Mouse (Mus musculus): ENCODE measurements around the gene Synj2. TPM values are rescaled to one million over a fixed set of nuclear protein-coding genes. Genes with fewer than 3 reads are reported as not detected.

Synj2 gene
- polyA plus RNA-seq, 1 experiment from 2014 or later: 2.4 TPM

- H3K4me2 ChIP-seq (ENCODE audit: low read length): no peak overlapping the region
- WGBS: 79% methylated on average over 4 of the region's 4 CpGs
- TF ChIP-seq CTCF (IDR thresholded peaks at IDR 0.05; ENCODE audit: low read depth): no peak
- no peaks in the 10 kb centered on the region for H3K27me3 ChIP-seq (ENCODE audit: insufficient read depth, low read length)
- peaks cover 27% of the 10 kb centered on the region for H3K36me3 ChIP-seq (ENCODE audit: insufficient read depth, low read length)
- no peak for DNase-seq (ENCODE audit: low spot score)
- no peaks in the 10 kb centered on the region for H3K4me1 ChIP-seq (replicated peaks; ENCODE audit: insufficient read depth, low read length)
- H3K9me3 ChIP-seq (replicated peaks; ENCODE audit: low read length): no peaks in the 10 kb centered on the region
- no peak overlapping the region for H3K9ac ChIP-seq (ENCODE audit: low read depth, low read length)
- H3K27ac ChIP-seq: no peak overlapping the region
- no peak overlapping the region for H3K4me3 ChIP-seq (replicated peaks; ENCODE audit: low read depth, low read length)
- ATAC-seq (replicated peaks; ENCODE audit: low FRiP score, low read depth): no peak
Observed at GRCm38 (mm10) chr17:5912797-5913196, 28.3 kb upstream of the Synj2 start.

- H3K27me3 ChIP-seq (ENCODE audit: insufficient read depth, low read length): no peaks in the 10 kb centered on the region
- WGBS: 57% methylated on average over 5 of the region's 5 CpGs
- DNase-seq (ENCODE audit: low spot score) (no peak), ATAC-seq (replicated peaks; ENCODE audit: low FRiP score, low read depth) (no peak)
- H3K4me1 ChIP-seq (replicated peaks; ENCODE audit: insufficient read depth, low read length): no peaks in the 10 kb centered on the region
- H3K27ac ChIP-seq: no peak overlapping the region
- no peak for TF ChIP-seq CTCF (IDR thresholded peaks at IDR 0.05; ENCODE audit: low read depth)
- H3K4me3 ChIP-seq (replicated peaks; ENCODE audit: low read depth, low read length): no peak overlapping the region
- no peaks in the 10 kb centered on the region for H3K9me3 ChIP-seq (replicated peaks; ENCODE audit: low read length)
- no peak overlapping the region for H3K9ac ChIP-seq (ENCODE audit: low read depth, low read length)
- no peak overlapping the region for H3K4me2 ChIP-seq (ENCODE audit: low read length)
- H3K36me3 ChIP-seq (ENCODE audit: insufficient read depth, low read length): peaks cover 32% of the 10 kb centered on the region
Observed at GRCm38 (mm10) chr17:5914217-5914616, 26.9 kb upstream of the Synj2 start.

GRCm38 (mm10) chr17:5921954-5922353 is 19.1 kb upstream of the Synj2 start:
- Histone ChIP-seq H3K36me3 (ENCODE audit: insufficient read depth, low read length) (peaks cover 63% of the 10 kb centered on the region), H3K27ac (no peak overlapping the region), H3K4me1 (replicated peaks; ENCODE audit: insufficient read depth, low read length) (no peaks in the 10 kb centered on the region), H3K4me2 (ENCODE audit: low read length) (no peak overlapping the region), H3K9me3 (replicated peaks; ENCODE audit: low read length) (no peaks in the 10 kb centered on the region), H3K4me3 (replicated peaks; ENCODE audit: low read depth, low read length) (no peak overlapping the region), H3K27me3 (ENCODE audit: insufficient read depth, low read length) (no peaks in the 10 kb centered on the region), H3K9ac (ENCODE audit: low read depth, low read length) (no peak overlapping the region)
- WGBS: 85% methylated on average over 8 of the region's 8 CpGs
- ATAC-seq (replicated peaks; ENCODE audit: low FRiP score, low read depth): no peak
- TF ChIP-seq CTCF (IDR thresholded peaks at IDR 0.05; ENCODE audit: low read depth): no peak
- DNase-seq (ENCODE audit: low spot score): no peak

- peak; percentile 72 for TF ChIP-seq CTCF (IDR thresholded peaks at IDR 0.05; ENCODE audit: low read depth)
- Histone ChIP-seq H3K9ac (ENCODE audit: low read depth, low read length) (no peak overlapping the region), H3K4me2 (ENCODE audit: low read length) (no peak overlapping the region), H3K27me3 (ENCODE audit: insufficient read depth, low read length) (no peaks in the 10 kb centered on the region), H3K4me1 (replicated peaks; ENCODE audit: insufficient read depth, low read length) (no peaks in the 10 kb centered on the region), H3K9me3 (replicated peaks; ENCODE audit: low read length) (no peaks in the 10 kb centered on the region), H3K27ac (no peak overlapping the region), H3K4me3 (replicated peaks; ENCODE audit: low read depth, low read length) (no peak overlapping the region), H3K36me3 (ENCODE audit: insufficient read depth, low read length) (peaks cover 67% of the 10 kb centered on the region)
- WGBS: 80% methylated on average over 9 of the region's 9 CpGs
- ATAC-seq (replicated peaks; ENCODE audit: low FRiP score, low read depth): no peak
- DNase-seq (ENCODE audit: low spot score): peak; percentile 61
Observed at GRCm38 (mm10) chr17:5923281-5923680, 17.8 kb upstream of the Synj2 start.

- H3K27me3 ChIP-seq (ENCODE audit: insufficient read depth, low read length): no peaks in the 10 kb centered on the region
- TF ChIP-seq CTCF (IDR thresholded peaks at IDR 0.05; ENCODE audit: low read depth): no peak
- DNase-seq (ENCODE audit: low spot score) (no peak), ATAC-seq (replicated peaks; ENCODE audit: low FRiP score, low read depth) (no peak)
- 63% methylated on average over 8 of the region's 8 CpGs for WGBS
- no peak overlapping the region for H3K4me3 ChIP-seq (replicated peaks; ENCODE audit: low read depth, low read length)
- no peaks in the 10 kb centered on the region for H3K9me3 ChIP-seq (replicated peaks; ENCODE audit: low read length)
- H3K9ac ChIP-seq (ENCODE audit: low read depth, low read length): no peak overlapping the region
- no peak overlapping the region for H3K4me2 ChIP-seq (ENCODE audit: low read length)
- no peak overlapping the region for H3K27ac ChIP-seq
- peaks cover 58% of the 10 kb centered on the region for H3K36me3 ChIP-seq (ENCODE audit: insufficient read depth, low read length)
- no peaks in the 10 kb centered on the region for H3K4me1 ChIP-seq (replicated peaks; ENCODE audit: insufficient read depth, low read length)
Observed at GRCm38 (mm10) chr17:5924238-5924637, 16.8 kb upstream of the Synj2 start.

- whole genome bisulfite sequencing: 57% methylated on average over 7 of the region's 7 CpGs
- no peak; the same call in 1 of the 2 replicates for ATAC-seq (replicated peaks; ENCODE audit: low FRiP score, low read depth)
Observed at GRCm38 (mm10) chr17:5926710-5927109, 14.4 kb upstream of the Synj2 start.

GRCm38 (mm10) chr17:5929031-5929430 is 12.0 kb upstream of the Synj2 start:
- Histone ChIP-seq H3K9me3 (replicated peaks; ENCODE audit: low read length) (no peaks in the 10 kb centered on the region), H3K4me3 (replicated peaks; ENCODE audit: low read depth, low read length) (no peak overlapping the region), H3K4me1 (replicated peaks; ENCODE audit: insufficient read depth, low read length) (no peaks in the 10 kb centered on the region), H3K27ac (no peak overlapping the region), H3K36me3 (ENCODE audit: insufficient read depth, low read length) (peaks cover 40% of the 10 kb centered on the region), H3K4me2 (ENCODE audit: low read length) (no peak overlapping the region), H3K9ac (ENCODE audit: low read depth, low read length) (no peak overlapping the region), H3K27me3 (ENCODE audit: insufficient read depth, low read length) (no peaks in the 10 kb centered on the region)
- no peak for TF ChIP-seq CTCF (IDR thresholded peaks at IDR 0.05; ENCODE audit: low read depth)
- 81% methylated on average over 6 of the region's 6 CpGs for WGBS
- no peak for ATAC-seq (replicated peaks; ENCODE audit: low FRiP score, low read depth)
- DNase-seq (ENCODE audit: low spot score): no peak

More at GRCm38 (mm10) chr17:5926710-5927109, 14.4 kb upstream of the Synj2 start:
- H3K27ac ChIP-seq: no peak overlapping the region
- no peaks in the 10 kb centered on the region for H3K9me3 ChIP-seq (replicated peaks; ENCODE audit: low read length)
- H3K9ac ChIP-seq (ENCODE audit: low read depth, low read length): no peak overlapping the region
- no peak overlapping the region for H3K4me2 ChIP-seq (ENCODE audit: low read length)
- no peak for TF ChIP-seq CTCF (IDR thresholded peaks at IDR 0.05; ENCODE audit: low read depth)
- no peak overlapping the region for H3K4me3 ChIP-seq (replicated peaks; ENCODE audit: low read depth, low read length)
- DNase-seq (ENCODE audit: low spot score): peak; percentile 25
- peaks cover 45% of the 10 kb centered on the region for H3K36me3 ChIP-seq (ENCODE audit: insufficient read depth, low read length)
- no peaks in the 10 kb centered on the region for H3K27me3 ChIP-seq (ENCODE audit: insufficient read depth, low read length)
- H3K4me1 ChIP-seq (replicated peaks; ENCODE audit: insufficient read depth, low read length): no peaks in the 10 kb centered on the region
